Mouse (Mus musculus): ENCODE data around the gene Snrpg. TPM values are rescaled to one million over a fixed set of nuclear protein-coding genes. Genes with fewer than 3 reads are reported as not detected.
A peak's percentile ranks its signal among the peaks of the same experiment; 100 is the strongest.

Gene Snrpg
- polyA plus RNA-seq, 1 experiment from 2014 or later, result 627 TPM

- ATAC-seq, result peak; percentile 49; the same call in 1 of the 2 replicates
- peak overlapping the region; percentile 100 for H3K27ac ChIP-seq
- H3K4me1 ChIP-seq (replicated peaks), result peaks cover 26% of the 10 kb centered on the region
- H3K36me3 ChIP-seq, result peaks cover 5% of the 10 kb centered on the region; the same call in 1 of the 2 replicates
- H3K4me2 ChIP-seq (replicated peaks), result peak overlapping the region; percentile 83
- H3K9me3 ChIP-seq, result no peaks in the 10 kb centered on the region
- WGBS, result under 1% methylated on average over 15 of the region's 15 CpGs
- peaks cover 7% of the 10 kb centered on the region for H3K27me3 ChIP-seq
- peak overlapping the region; percentile 98 for H3K9ac ChIP-seq (replicated peaks)
- peak overlapping the region; percentile 87 for H3K4me3 ChIP-seq (replicated peaks)
Measured at GRCm38 (mm10) chr6:86403728-86404099, 32.6 kb downstream of the Snrpg start.

- peak; percentile 97 for ATAC-seq
- peak within 1 kb of the TSS; percentile 98 for H3K9ac ChIP-seq (replicated peaks)
- peak within 1 kb of the TSS; percentile 100 for H3K27ac ChIP-seq
- no peaks in the 10 kb centered on the region for H3K9me3 ChIP-seq
- peak within 1 kb of the TSS; percentile 87 for H3K4me3 ChIP-seq (replicated peaks)
- H3K4me2 ChIP-seq (replicated peaks), result peak within 1 kb of the TSS; percentile 83
- peaks cover 8% of the 10 kb centered on the region; the same call in 1 of the 2 replicates for H3K36me3 ChIP-seq
- WGBS, result under 1% methylated on average over 62 of the region's 62 CpGs
- H3K4me1 ChIP-seq (replicated peaks), result peaks cover 32% of the 10 kb centered on the region
- peaks cover 2% of the 10 kb centered on the region; the same call in 1 of the 2 replicates for H3K27me3 ChIP-seq
Measured at GRCm38 (mm10) chr6:86404100-86404861, 33.2 kb downstream of the Snrpg start, which contains the start of gene Tia1. Tia1 (plus strand) TSS chr6:86404219.

- Histone ChIP-seq H3K4me2 (replicated peaks) (peak overlapping the region; percentile 83), H3K36me3 (peaks cover 8% of the 10 kb centered on the region; the same call in 1 of the 2 replicates), H3K9ac (replicated peaks) (peak overlapping the region; percentile 98), H3K9me3 (no peaks in the 10 kb centered on the region), H3K4me1 (replicated peaks) (peaks cover 37% of the 10 kb centered on the region), H3K4me3 (replicated peaks) (peak overlapping the region; percentile 87), H3K27me3 (no peaks in the 10 kb centered on the region), H3K27ac (peak overlapping the region; percentile 100)
- ATAC-seq, result no peak
- WGBS, result under 1% methylated on average over 11 of the region's 11 CpGs
Measured at GRCm38 (mm10) chr6:86404996-86405395, 33.9 kb downstream of the Snrpg start.

- no peak for ATAC-seq
- no peaks in the 10 kb centered on the region for H3K27me3 ChIP-seq
- peak overlapping the region; percentile 52 for H3K9ac ChIP-seq (replicated peaks)
- H3K27ac ChIP-seq, result no peak overlapping the region
- H3K4me2 ChIP-seq (replicated peaks), result peak overlapping the region; percentile 83
- H3K36me3 ChIP-seq, result peaks cover 8% of the 10 kb centered on the region; the same call in 1 of the 2 replicates
- H3K4me1 ChIP-seq (replicated peaks), result peaks cover 43% of the 10 kb centered on the region
- H3K4me3 ChIP-seq (replicated peaks), result peak overlapping the region; percentile 87
- no peaks in the 10 kb centered on the region for H3K9me3 ChIP-seq
Measured at GRCm38 (mm10) chr6:86406306-86406705, 35.2 kb downstream of the Snrpg start.

GRCm38 (mm10) chr6:86418711-86419110 lies 47.6 kb downstream of the Snrpg start:
- H3K9ac ChIP-seq (replicated peaks), result no peak overlapping the region
- no peak overlapping the region for H3K27ac ChIP-seq
- no peak overlapping the region for H3K4me2 ChIP-seq (replicated peaks)
- no peaks in the 10 kb centered on the region for H3K4me1 ChIP-seq (replicated peaks)
- H3K27me3 ChIP-seq, result no peaks in the 10 kb centered on the region
- no peak for ATAC-seq
- no peak overlapping the region for H3K4me3 ChIP-seq (replicated peaks)
- no peaks in the 10 kb centered on the region for H3K9me3 ChIP-seq
- WGBS, result 92% methylated on average over 6 of the region's 6 CpGs
- peaks cover 82% of the 10 kb centered on the region for H3K36me3 ChIP-seq

- Histone ChIP-seq H3K4me1 (replicated peaks) (no peaks in the 10 kb centered on the region), H3K9me3 (no peaks in the 10 kb centered on the region), H3K4me3 (replicated peaks) (no peak overlapping the region), H3K27me3 (no peaks in the 10 kb centered on the region), H3K9ac (replicated peaks) (no peak overlapping the region), H3K36me3 (peaks cover 81% of the 10 kb centered on the region), H3K4me2 (replicated peaks) (no peak overlapping the region), H3K27ac (no peak overlapping the region)
- ATAC-seq, result no peak
- WGBS, result 92% methylated on average over 3 of the region's 3 CpGs
Measured at GRCm38 (mm10) chr6:86419239-86419638, 48.1 kb downstream of the Snrpg start.

GRCm38 (mm10) chr6:86420491-86420890 lies 49.4 kb downstream of the Snrpg start:
- H3K27ac ChIP-seq, result no peak overlapping the region
- peaks cover 81% of the 10 kb centered on the region for H3K36me3 ChIP-seq
- no peaks in the 10 kb centered on the region for H3K9me3 ChIP-seq
- H3K9ac ChIP-seq (replicated peaks), result no peak overlapping the region
- H3K4me1 ChIP-seq (replicated peaks), result no peaks in the 10 kb centered on the region
- H3K4me2 ChIP-seq (replicated peaks), result no peak overlapping the region
- no peak for ATAC-seq
- 76% methylated on average over 6 of the region's 6 CpGs for WGBS
- no peaks in the 10 kb centered on the region for H3K27me3 ChIP-seq
- H3K4me3 ChIP-seq (replicated peaks), result no peak overlapping the region

- no peak within 1 kb of the TSS for H3K4me2 ChIP-seq (replicated peaks)
- H3K4me3 ChIP-seq (replicated peaks), result no peak within 1 kb of the TSS
- no peak within 1 kb of the TSS for H3K27ac ChIP-seq
- no peaks in the 10 kb centered on the region for H3K27me3 ChIP-seq
- no peaks in the 10 kb centered on the region for H3K9me3 ChIP-seq
- 90% methylated on average over 1 of the region's 1 CpGs for WGBS
- no peaks in the 10 kb centered on the region for H3K4me1 ChIP-seq (replicated peaks)
- H3K36me3 ChIP-seq, result peaks cover 77% of the 10 kb centered on the region
- no peak for ATAC-seq
- H3K9ac ChIP-seq (replicated peaks), result no peak within 1 kb of the TSS
Measured at GRCm38 (mm10) chr6:86426358-86426757, 55.3 kb downstream of the Snrpg start, which contains the start of gene Gm44790. Gm44790 (plus strand) TSS chr6:86426658.

Other genes with a start within 250 kb of the Snrpg start
- gene Tgfa, start 176.1 kb upstream of the Snrpg start, polyA plus RNA-seq (2015; fragmentation: Nextera tagmentation; extraction: Ambion mirVana), result 3.8 TPM in 2 replicates
- 134 and 137 TPM in 2 replicates for gene Fam136a, start 5.7 kb upstream of the Snrpg start, polyA plus RNA-seq (2015; fragmentation: Nextera tagmentation; extraction: Ambion mirVana)
- gene Pcyox1, start 25.9 kb downstream of the Snrpg start, polyA plus RNA-seq (2015; fragmentation: Nextera tagmentation; extraction: Ambion mirVana), result 114 and 122 TPM in 2 replicates
- 401 and 405 TPM in 2 replicates for gene Tia1, start 32.9 kb downstream of the Snrpg start, polyA plus RNA-seq (2015; fragmentation: Nextera tagmentation; extraction: Ambion mirVana)
- not detected in 2 replicates for gene Gm44790, start 55.4 kb downstream of the Snrpg start, polyA plus RNA-seq (2015; fragmentation: Nextera tagmentation; extraction: Ambion mirVana)
- 27.7 and 28.8 TPM in 2 replicates for gene C87436, start 67.1 kb downstream of the Snrpg start, polyA plus RNA-seq (2015; fragmentation: Nextera tagmentation; extraction: Ambion mirVana)
- 246 and 342 TPM in 2 replicates for gene Pcbp1, start 155.0 kb downstream of the Snrpg start, polyA plus RNA-seq (2015; fragmentation: Nextera tagmentation; extraction: Ambion mirVana)